Mouse (Mus musculus) cerebellum, adult 11 months (tissue): ENCODE data around the gene Elob.

Experiments used
- DNase-seq: peaks from one replicate; pipeline ENCODE4 v3.0.0; 2022

Elob gene

GRCm38 (mm10) chr17:23823018-23823417 is 5.9 kb downstream of the Elob start:
- DNase-seq, result no peak

DNA sequence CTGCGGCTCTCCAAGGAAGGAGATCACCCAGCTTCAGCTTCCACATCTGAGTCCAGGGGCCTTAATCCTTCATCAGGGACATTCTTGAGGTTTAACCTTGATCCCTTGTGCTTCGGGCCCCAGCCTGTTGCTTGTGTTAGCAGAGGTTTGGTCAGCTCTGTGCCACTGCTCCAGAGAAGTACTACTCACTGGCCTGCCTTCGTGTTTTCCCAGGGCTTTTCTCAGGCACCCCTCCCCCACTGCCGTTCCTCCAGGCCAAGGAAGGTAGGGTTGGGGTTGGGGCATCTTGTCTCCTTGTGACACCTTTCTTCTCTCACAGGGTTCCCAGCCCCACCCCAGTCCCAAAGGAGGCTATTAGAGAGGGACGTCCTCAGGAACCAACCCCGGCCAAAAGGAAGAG is 6.8 kb downstream of the Elob start:
- DNase-seq, result no peak

DNA sequence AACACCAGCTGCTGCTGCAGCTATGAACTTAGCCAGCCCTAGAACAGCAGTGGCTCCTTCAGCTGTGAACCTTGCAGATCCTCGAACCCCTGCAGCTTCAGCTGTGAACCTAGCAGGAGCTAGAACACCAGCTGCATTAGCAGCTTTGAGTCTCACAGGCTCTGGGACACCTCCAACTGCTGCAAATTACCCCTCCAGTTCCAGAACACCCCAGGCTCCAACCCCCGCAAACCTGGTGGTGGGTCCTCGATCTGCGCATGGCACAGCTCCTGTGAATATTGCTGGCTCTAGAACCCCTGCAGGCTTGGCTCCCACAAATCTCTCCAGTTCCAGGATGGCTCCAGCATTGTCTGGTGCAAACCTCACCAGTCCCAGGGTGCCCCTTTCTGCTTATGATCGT is 8.2 kb downstream of the Elob start:
- DNase-seq, result no peak

- DNase-seq, result no peak
These were observed 9.7 kb downstream of the Elob start for GRCm38 (mm10) chr17:23819235-23819634.

GRCm38 (mm10) chr17:23818579-23818978 is 10.4 kb downstream of the Elob start:
- no peak for DNase-seq

DNA sequence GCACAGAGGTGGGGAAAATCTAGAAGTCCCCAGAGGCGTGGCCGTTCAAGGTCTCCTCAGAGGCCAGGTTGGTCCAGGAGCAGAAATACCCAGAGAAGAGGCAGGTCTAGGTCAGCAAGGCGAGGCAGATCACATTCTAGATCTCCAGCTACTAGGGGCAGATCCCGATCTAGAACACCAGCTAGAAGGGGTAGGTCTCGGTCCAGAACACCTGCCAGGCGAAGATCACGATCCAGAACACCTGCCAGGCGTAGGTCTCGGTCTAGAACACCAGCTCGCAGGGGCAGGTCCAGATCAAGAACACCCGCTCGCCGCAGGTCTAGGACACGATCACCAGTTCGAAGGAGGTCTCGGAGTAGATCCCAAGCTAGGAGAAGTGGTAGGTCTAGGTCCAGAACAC is 13.3 kb downstream of the Elob start:
- DNase-seq, result no peak

- DNase-seq, result no peak
These were observed 21.0 kb downstream of the Elob start for GRCm38 (mm10) chr17:23807918-23808317.

- peak; percentile 58 for DNase-seq
These were observed 22.1 kb downstream of the Elob start for GRCm38 (mm10) chr17:23806867-23807266.

GRCm38 (mm10) chr17:23804426-23805085 is 24.4 kb downstream of the Elob start:
- no peak for DNase-seq

DNA sequence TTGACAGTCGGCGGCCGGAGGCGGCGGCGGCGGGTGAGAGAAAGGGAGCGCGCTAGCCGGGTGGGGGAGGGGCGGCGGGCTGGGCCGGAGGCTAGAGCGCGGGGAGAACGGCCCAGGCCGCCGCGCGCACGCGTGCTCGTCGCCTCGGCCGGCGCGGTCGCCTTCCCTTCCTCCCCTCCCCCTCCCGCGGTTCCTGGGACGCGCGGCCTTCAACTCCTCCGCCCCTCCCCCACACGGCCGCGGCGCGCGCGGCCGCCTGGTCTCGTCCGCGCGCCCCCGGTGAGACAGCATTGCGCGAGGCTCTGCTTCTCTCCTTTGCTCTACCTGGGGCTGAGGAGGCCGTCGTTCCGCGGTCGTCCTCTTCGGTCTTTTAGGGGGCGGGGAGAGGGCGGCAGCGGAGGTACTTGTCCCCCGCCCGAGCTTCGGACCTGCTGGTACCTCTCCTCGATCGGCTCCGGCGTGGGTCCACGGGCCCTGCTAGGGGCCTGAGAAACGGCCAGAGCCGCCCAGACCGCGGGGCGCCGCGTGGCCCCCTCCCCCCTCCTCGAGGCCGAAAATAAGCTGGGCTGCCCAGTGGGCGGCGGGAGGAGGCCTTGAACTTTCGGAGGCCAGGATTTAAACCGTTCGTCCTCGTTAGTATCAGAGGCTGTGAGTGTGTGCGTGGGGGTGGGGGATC is 25.4 kb downstream of the Elob start:
- DNase-seq, result peak; percentile 69

GRCm38 (mm10) chr17:23802746-23803365 is 26.1 kb downstream of the Elob start:
- DNase-seq, result peak; percentile 98

DNA sequence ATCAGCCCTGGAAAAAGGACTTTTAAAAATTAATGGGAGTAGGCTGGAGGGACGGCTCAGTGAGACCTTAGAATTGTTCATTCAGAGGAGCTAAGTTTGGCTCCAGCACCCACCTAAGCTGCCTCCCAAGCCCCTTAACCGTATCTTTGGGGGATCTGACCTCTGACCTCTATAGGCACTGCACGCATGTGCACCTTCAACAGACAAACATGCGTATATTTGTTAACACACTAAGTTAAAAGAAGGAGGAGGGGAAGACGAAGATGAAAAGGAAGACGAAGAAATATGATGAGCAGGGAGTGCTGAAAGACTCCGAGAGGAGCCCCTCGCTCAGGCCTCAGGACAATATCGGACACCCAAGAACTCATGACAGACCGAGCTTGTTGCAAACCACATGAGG is 27.3 kb downstream of the Elob start:
- DNase-seq, result no peak

- DNase-seq, result no peak
These were observed 31.6 kb downstream of the Elob start for GRCm38 (mm10) chr17:23797316-23797715.

DNA sequence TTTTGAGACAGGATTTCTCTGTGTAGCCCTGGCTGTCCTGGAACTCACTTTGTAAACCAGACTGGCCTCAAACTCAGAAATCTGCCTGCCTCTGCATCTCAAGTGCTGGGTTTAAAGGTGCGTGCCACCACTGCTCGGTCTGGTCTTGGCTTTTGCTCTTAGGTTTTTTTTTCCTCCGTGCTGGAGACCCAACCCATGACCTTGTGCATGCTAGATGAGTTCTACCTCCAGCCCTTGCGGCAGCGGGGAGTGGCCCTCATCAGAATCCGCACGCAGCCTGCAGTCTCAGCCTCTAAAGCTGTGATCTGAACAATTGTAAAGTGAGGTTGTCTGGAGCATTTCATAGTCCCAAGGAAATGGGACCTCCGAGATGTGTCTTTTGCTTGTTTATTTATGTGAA is 33.6 kb downstream of the Elob start:
- no peak for DNase-seq

- no peak for DNase-seq
These were observed 37.9 kb downstream of the Elob start for GRCm38 (mm10) chr17:23791079-23791357.

GRCm38 (mm10) chr17:23790269-23791078 is 38.5 kb downstream of the Elob start, which contains the start of gene Srrm2:
Gene Srrm2, plus strand, starts transcription at chr17:23790532.
- DNase-seq, result peak; percentile 61

- no peak for DNase-seq
These were observed 39.1 kb downstream of the Elob start for GRCm38 (mm10) chr17:23789749-23790268.

GRCm38 (mm10) chr17:23788973-23789372 is 40.0 kb downstream of the Elob start:
- DNase-seq, result no peak

DNA sequence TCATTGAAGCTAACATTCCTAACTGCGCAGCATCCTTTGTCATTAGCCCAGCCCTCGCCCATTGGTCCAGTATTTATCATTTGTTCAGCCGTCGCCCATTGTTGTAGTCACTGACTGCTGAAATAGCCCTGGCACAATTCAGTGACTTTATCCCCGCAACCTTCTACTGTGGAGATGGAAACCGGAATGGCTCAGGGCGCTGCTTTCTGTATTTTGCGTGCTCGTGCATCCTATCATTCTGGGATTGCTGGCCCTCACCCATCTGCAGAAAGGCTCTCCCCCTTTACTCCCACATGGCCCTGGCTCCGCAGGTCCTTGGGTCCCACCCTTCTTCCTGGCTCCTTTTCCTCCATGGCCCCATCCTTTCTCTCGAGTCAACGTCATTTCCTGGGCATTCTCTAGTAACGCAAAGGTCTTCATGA is 42.4 kb downstream of the Elob start:
- peak; percentile 60 for DNase-seq

- peak; percentile 95 for DNase-seq
These were observed 43.1 kb downstream of the Elob start, which contains the start of gene Flywch2 for GRCm38 (mm10) chr17:23785561-23786471. Gene Flywch2, minus strand, starts transcription at chr17:23786081.

DNA sequence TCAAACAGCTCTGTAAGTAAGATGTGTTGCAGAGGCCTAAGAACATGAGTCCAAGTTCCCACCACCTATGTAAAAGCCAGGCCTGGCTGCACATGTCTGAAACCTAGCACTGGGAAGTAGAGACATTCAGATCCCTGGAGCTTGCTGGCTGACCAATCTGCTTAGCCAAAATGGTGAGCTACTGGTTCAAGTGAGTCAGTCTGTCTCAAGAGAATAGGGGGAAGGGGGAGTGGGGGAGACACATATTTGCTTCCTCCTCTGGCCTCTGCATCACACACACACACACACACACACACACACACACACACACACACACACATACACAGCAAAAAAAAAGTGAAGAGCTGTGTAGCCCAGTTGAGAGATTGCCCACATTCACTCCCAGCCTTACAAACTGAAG is 45.6 kb downstream of the Elob start:
- DNase-seq, result no peak

- DNase-seq, result no peak
These were observed 50.5 kb downstream of the Elob start for GRCm38 (mm10) chr17:23778447-23778846.
